Mouse (Mus musculus): ENCODE data around the gene Sh3rf1.

GRCm38 (mm10) chr8:61355503-61355902, 131.8 kb downstream of the Sh3rf1 start:
- no peak for TF ChIP-seq CTCF (IDR thresholded peaks at IDR 0.05; ENCODE audit: control insufficient read depth, insufficient read depth, insufficient read length)
- TF ChIP-seq USF1 (IDR thresholded peaks at IDR 0.05; ENCODE audit: low read depth): no peak
- no peak for TF ChIP-seq MYOG (IDR thresholded peaks at IDR 0.05; ENCODE audit: control insufficient read depth, extremely low read depth, insufficient read length)
- TF ChIP-seq MYOD1 (IDR thresholded peaks at IDR 0.05; ENCODE audit: control insufficient read depth, insufficient read length, low read depth): no peak
- TF ChIP-seq MAX (IDR thresholded peaks at IDR 0.05): no peak
- TF ChIP-seq FOSL1 (IDR thresholded peaks at IDR 0.05; ENCODE audit: insufficient read depth, low read length, poor library complexity, severe bottlenecking): no peak
- TF ChIP-seq CEBPB (IDR thresholded peaks at IDR 0.05; ENCODE audit: low read depth): no peak

Measured in C2C12 (cell line).